Mouse (Mus musculus) cortical plate, adult 2 months (tissue): ENCODE measurements at regions not wholly inside any gene's neighbourhood (a gene's known extent, or its start where the extent isn't known, plus 50 kb on each side); places are given as distances from the start of the nearest gene placed in this dataset.

ENCODE experiments used
- H3K27ac ChIP-seq: fragments of 200-500 bp; 2 replicates; pipeline ENCODE4 v1.5.1; 2012; ENCODE audit warnings: low read length, control low read depth, inconsistent platforms; ENCODE audit not compliant: insufficient read depth
- H3K4me1 ChIP-seq: fragments of 200-500 bp; 2 replicates; pipeline ENCODE4 v1.6.1; 2011; ENCODE audit warnings: low read length; ENCODE audit not compliant: control insufficient read depth, insufficient read depth
- H3K4me3 ChIP-seq: fragments of 200-500 bp; 2 replicates; pipeline ENCODE4 v1.5.1; 2011; ENCODE audit warnings: mild to moderate bottlenecking, low read length, control low read depth; ENCODE audit not compliant: insufficient read depth
- CTCF ChIP-seq: fragments of 200-500 bp; IDR thresholded peaks from 2 replicates; pipeline ENCODE4 v1.5.1; 2011; ENCODE audit warnings: mild to moderate bottlenecking, control low read depth, low read length; ENCODE audit not compliant: insufficient read depth; ENCODE audit errors: extremely low read depth
- POLR2A ChIP-seq: fragments of 200-500 bp; IDR thresholded peaks from 2 replicates; pipeline ENCODE4 v1.6.1; 2011; ENCODE audit warnings: mild to moderate bottlenecking, low read length, control low read depth; ENCODE audit not compliant: insufficient read depth; ENCODE audit errors: extremely low read depth

DNA sequence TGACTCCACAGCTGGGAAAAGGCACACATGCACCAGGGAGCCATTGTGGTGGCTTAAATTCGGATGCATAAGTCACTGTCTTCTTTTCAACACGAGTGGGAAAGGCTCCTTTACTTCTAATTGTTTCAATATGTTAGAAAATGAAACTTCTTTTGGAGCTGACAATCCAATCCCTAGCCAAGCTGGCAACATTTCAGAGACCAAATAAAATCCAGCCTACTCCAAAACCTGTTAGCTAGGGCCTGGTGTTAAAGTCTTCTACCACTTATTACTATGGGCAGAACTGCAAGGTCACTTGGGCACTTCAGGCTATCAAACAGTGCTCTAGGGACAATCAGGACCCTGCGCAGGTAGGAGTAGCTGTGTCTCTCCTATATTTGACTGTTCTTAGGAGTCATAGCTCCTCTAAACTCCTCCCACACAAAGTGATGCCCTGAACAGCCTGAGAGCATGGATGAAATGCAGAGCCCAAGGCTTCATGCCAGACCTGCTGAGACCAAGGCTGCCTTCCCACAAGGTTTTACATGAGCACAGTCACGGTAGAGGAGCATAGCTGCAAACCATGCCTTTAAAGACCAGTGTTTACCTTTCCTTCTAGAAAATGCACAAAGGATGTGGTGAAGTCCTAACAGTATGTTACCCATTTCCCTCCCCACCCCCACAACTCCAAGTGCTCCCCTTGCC lies 67.4 kb upstream of the Spdye4c start:
- Histone ChIP-seq H3K27ac (no peak overlapping the region), H3K4me3 (no peak overlapping the region), H3K4me1 (no peaks in the 10 kb centered on the region; the same call in 1 of the 2 replicates)
- TF ChIP-seq POLR2A = no peak
- TF ChIP-seq CTCF = no peak

DNA sequence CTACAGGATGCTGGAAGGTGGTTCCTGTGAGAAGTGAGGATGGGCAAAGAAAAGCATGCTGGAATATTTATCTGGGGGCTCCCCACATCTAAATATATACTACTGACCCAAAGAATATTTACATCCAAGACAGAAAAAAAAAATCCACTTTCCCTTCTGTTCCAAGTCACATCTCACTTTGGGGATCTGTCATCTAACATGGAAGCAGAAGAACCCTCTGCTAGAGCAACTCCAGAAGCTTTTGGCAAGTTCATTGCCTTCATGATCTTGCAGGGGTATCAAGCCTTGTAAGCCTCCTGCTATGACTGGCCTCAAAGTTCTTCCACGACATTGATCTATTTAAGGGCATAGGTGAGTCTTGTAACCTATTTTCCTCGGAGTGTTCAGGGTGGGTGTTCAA lies 64.9 kb upstream of the Spdye4c start:
- TF ChIP-seq POLR2A (no peak), CTCF (no peak)
- H3K27ac ChIP-seq = no peak overlapping the region
- H3K4me3 ChIP-seq = no peak overlapping the region
- no peaks in the 10 kb centered on the region; the same call in 1 of the 2 replicates for H3K4me1 ChIP-seq

DNA sequence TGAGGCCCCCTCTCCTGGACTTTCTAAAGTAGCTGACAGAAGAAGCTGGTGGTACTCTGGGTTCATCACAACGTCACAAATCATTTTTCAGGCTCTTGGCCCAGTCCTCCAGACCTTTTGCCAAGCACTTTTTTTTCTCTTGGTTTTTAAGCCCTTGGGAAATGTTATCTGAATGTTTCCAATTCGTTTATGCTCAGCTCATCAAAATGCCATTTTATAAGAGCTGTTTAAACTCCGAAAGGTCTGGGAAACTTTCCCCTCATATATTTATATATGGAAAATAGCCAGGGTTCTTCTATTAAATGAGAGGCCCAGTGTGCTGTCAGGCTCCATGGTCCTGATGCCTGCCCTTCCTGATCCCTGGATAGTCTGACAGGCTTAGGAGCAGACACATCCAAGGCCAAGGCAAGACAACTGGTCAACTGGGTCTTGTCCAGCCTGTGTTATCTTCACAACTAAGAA lies 64.1 kb upstream of the Spdye4c start:
- H3K4me3 ChIP-seq = no peak overlapping the region
- no peaks in the 10 kb centered on the region; the same call in 1 of the 2 replicates for H3K4me1 ChIP-seq
- no peak for TF ChIP-seq POLR2A
- TF ChIP-seq CTCF = no peak

DNA sequence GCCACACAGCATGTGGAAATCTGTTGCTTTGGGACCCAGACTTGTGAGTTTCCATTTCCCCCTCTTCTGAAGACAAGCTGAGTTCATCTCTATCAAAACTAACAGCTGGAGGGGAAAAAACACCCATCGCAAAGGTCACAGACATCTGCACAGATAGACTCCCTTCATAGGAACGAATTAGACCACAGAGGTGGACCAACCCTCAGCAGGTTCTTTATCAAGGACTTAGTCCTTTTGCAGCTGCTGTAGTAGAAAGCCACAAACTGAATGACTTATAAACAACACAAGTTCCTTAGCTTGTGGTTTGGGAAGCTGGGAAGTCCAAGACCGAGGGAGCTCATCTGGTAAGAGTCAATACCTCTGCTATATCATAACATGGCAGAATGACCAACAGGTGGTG lies 54.7 kb upstream of the Spdye4c start:
- H3K27ac ChIP-seq = no peak overlapping the region
- no peak overlapping the region for H3K4me3 ChIP-seq
- TF ChIP-seq CTCF = no peak
- no peak for TF ChIP-seq POLR2A
- no peaks in the 10 kb centered on the region for H3K4me1 ChIP-seq

More for the DNA sequence above, 64.1 kb upstream of the Spdye4c start:
- H3K27ac ChIP-seq = no peak overlapping the region

DNA sequence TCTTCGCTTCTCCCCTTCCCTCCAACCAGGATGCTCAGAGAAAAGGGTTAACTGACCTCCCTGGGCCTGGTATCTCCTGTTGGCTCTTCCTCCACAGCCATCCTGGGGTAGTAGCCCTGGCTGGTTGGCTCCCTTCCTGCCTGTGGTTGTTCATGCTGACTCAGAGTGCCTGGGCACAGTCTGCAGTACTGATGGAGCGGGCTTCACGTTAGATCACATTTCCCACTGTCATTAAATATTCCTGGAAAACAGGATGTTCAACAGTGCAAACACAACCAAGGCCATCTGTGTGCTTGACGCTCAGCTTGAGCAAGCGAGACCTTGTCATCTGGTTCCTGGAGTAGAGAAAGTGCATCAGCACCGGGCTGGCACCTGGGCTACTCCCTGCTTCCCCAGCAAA lies 53.6 kb upstream of the Spdye4c start:
- no peak overlapping the region for H3K27ac ChIP-seq
- no peaks in the 10 kb centered on the region for H3K4me1 ChIP-seq
- TF ChIP-seq POLR2A = no peak
- no peak for TF ChIP-seq CTCF
- H3K4me3 ChIP-seq = no peak overlapping the region

DNA sequence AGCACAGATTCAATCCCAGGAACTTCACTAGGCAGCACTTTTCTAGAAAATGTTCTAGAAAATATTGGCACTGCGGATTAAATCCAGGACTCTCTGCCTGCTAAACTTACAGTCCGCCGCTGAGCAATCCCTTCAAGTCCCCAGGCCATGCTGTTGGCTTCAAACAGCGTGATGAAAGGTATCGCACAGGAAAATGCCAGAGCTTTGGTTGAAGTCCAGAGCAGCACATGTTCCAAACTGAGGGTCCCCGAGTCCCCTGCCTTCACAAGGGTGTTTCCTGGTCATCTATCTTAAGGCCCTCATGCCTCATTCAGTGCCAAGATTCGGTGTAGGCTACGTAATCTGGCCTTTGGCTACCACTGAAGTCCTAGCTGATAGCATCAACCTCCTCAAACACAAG lies 52.3 kb upstream of the Spdye4c start:
- no peak overlapping the region for H3K4me3 ChIP-seq
- no peak for TF ChIP-seq CTCF
- no peak for TF ChIP-seq POLR2A
- no peaks in the 10 kb centered on the region for H3K4me1 ChIP-seq
- no peak overlapping the region for H3K27ac ChIP-seq
